Mouse (Mus musculus) liver, embryonic 15.5 days (tissue): ENCODE data around the gene Cd24a. TPM values are rescaled to one million over a fixed set of nuclear protein-coding genes. Genes with fewer than 3 reads are reported as not detected.

ENCODE experiments used
- ATAC-seq: fragments of 200-750 bp; cut with Nextera tagmentation; 2 replicates; pipeline ENCODE4 v1.8.0; 2017; ENCODE audit warnings: moderate number of reproducible peaks, mild to moderate bottlenecking, moderate library complexity; ENCODE audit not compliant: insufficient read depth
- H3K27ac ChIP-seq: fragments of 300-500 bp; sonication (generic); replicated peaks from 2 replicates; pipeline ENCODE4 v1.5.1; 2015; ENCODE audit warnings: mild to moderate bottlenecking, inconsistent platforms
- H3K27me3 ChIP-seq: fragments of 300-500 bp; sonication (generic); 2 replicates; pipeline ENCODE4 v1.6.1; 2015; ENCODE audit warnings: mild to moderate bottlenecking, inconsistent platforms
- H3K36me3 ChIP-seq: fragments of 300-500 bp; sonication (generic); replicated peaks from 2 replicates; pipeline ENCODE4 v1.6.1; 2015; ENCODE audit warnings: moderate library complexity, mild to moderate bottlenecking, inconsistent platforms
- H3K4me1 ChIP-seq: fragments of 300-500 bp; sonication (generic); replicated peaks from 2 replicates; pipeline ENCODE4 v1.6.1; 2015; ENCODE audit warnings: inconsistent platforms
- H3K4me2 ChIP-seq: fragments of 300-500 bp; sonication (generic); 2 replicates; pipeline ENCODE4 v1.6.1; 2015; ENCODE audit warnings: moderate library complexity, mild to moderate bottlenecking, inconsistent platforms
- H3K4me3 ChIP-seq: fragments of 300-500 bp; sonication (generic); replicated peaks from 2 replicates; pipeline ENCODE4 v1.5.1; 2015; ENCODE audit warnings: mild to moderate bottlenecking, inconsistent platforms
- H3K9ac ChIP-seq: fragments of 300-500 bp; sonication (generic); 2 replicates; pipeline ENCODE4 v1.6.1; 2015; ENCODE audit warnings: moderate library complexity, mild to moderate bottlenecking, inconsistent platforms
- H3K9me3 ChIP-seq: fragments of 300-500 bp; sonication (generic); replicated peaks from 2 replicates; pipeline ENCODE4 v1.6.1; 2016; ENCODE audit warnings: inconsistent platforms
- WGBS: fragments of 180-500 bp; shearing (Covaris S2); methylation state at CpG from one replicate; pipeline ENCODE4 v1.1.7; 2015; ENCODE audit warnings: mixed read lengths; ENCODE audit not compliant: insufficient replicate concordance; 5-methylcytosine and 5-hydroxymethylcytosine counted together
- polyA plus RNA-seq: library from polyadenylated mRNA; unstranded; fragments of >200 nt; fragmentation: Nextera tagmentation; extraction: Ambion mirVana; gene quantifications from 2 replicates; pipeline ENCODE4 v1.2.1, GENCODE M21; 2015

The Cd24a gene
- polyA plus RNA-seq, 1 experiment from 2014 or later, result 960 TPM

DNA sequence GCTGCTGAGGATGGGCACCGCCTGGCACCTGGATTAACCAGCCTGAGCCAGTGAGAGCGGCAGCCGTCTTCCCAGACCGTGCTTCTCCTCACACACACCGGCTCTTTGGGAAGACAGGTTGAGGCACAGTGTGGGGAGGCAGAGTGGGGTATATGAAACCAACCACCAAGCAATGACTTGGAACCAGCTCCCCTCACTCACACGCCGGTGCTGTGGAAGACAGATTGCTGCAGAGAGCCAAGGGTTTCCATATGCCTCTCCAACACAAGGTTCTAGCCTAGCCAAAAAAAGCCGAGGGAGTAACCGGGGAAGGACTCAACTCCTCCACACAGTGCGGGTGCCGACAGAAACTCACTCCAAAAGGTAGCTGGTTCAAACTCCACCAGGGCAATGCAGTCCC is 18.8 kb upstream of the Cd24a start:
- Histone ChIP-seq H3K27ac (no peak overlapping the region), H3K4me1 (0 out of 2 replicates have a peak, but pooled peaks cover 5% of the 10 kb centered on the region), H3K9me3 (no peaks in the 10 kb centered on the region), H3K4me2 (no peak overlapping the region), H3K4me3 (no peak overlapping the region), H3K27me3 (no peaks in the 10 kb centered on the region; the same call in 1 of the 2 replicates), H3K9ac (no peak overlapping the region), H3K36me3 (no peaks in the 10 kb centered on the region)
- no peak for ATAC-seq
- WGBS, result 70% methylated on average over 11 of the region's 11 CpGs

GRCm38 (mm10) chr10:43560765-43561164 is 17.3 kb upstream of the Cd24a start:
- no peak overlapping the region for H3K4me2 ChIP-seq
- H3K27ac ChIP-seq, result no peak overlapping the region
- WGBS, result 34% methylated on average over 2 of the region's 2 CpGs
- ATAC-seq, result no peak
- no peak overlapping the region for H3K9ac ChIP-seq
- H3K9me3 ChIP-seq, result no peaks in the 10 kb centered on the region
- H3K4me1 ChIP-seq, result 0 out of 2 replicates have a peak, but pooled peaks cover 5% of the 10 kb centered on the region
- H3K27me3 ChIP-seq, result no peaks in the 10 kb centered on the region; the same call in 1 of the 2 replicates
- H3K4me3 ChIP-seq, result no peak overlapping the region
- H3K36me3 ChIP-seq, result no peaks in the 10 kb centered on the region

GRCm38 (mm10) chr10:43561311-43561710 is 16.8 kb upstream of the Cd24a start:
- WGBS, result 73% methylated on average over 2 of the region's 2 CpGs
- Histone ChIP-seq H3K36me3 (no peaks in the 10 kb centered on the region), H3K4me1 (0 out of 2 replicates have a peak, but pooled peaks cover 5% of the 10 kb centered on the region), H3K4me3 (no peak overlapping the region), H3K27me3 (no peaks in the 10 kb centered on the region; the same call in 1 of the 2 replicates), H3K9ac (no peak overlapping the region), H3K27ac (no peak overlapping the region), H3K9me3 (no peaks in the 10 kb centered on the region), H3K4me2 (no peak overlapping the region)
- no peak for ATAC-seq

- Histone ChIP-seq H3K4me2 (no peak overlapping the region), H3K9me3 (0 out of 2 replicates have a peak, but pooled peaks cover 5% of the 10 kb centered on the region), H3K27ac (no peak overlapping the region), H3K36me3 (no peaks in the 10 kb centered on the region), H3K27me3 (peaks cover 3% of the 10 kb centered on the region; the same call in 1 of the 2 replicates), H3K9ac (no peak overlapping the region), H3K4me3 (no peak overlapping the region), H3K4me1 (peaks cover 39% of the 10 kb centered on the region)
- WGBS, result 77% methylated on average over 2 of the region's 2 CpGs
- ATAC-seq, result no peak
Measured at GRCm38 (mm10) chr10:43574352-43574751, 3.7 kb upstream of the Cd24a start.

DNA sequence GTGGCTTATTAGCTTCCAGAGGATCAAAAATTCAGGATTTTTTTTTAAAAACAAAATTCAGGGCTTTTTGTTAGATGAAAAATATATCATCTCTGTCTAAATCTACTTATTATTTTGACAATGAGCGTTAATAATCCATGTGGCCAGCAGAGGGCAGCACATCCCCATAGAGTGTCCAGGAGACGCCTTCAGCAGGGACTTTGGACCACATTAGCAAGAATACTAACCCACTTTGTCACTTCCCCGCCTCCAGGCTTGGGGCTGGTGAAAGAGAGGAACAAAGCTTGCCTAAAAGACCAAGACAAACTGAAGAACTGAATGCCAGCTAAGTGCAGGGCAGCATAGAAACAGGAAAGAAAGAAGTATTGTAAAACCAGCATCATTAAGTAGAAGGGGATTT is 3.1 kb upstream of the Cd24a start:
- ATAC-seq, result no peak
- no peak overlapping the region for H3K4me2 ChIP-seq
- no peak overlapping the region for H3K9ac ChIP-seq
- 1% methylated on average over 3 of the region's 3 CpGs for WGBS
- H3K27ac ChIP-seq, result 0 out of 2 replicates have a peak overlapping the region, but pooled peaks have one; percentile 31
- H3K36me3 ChIP-seq, result 0 out of 2 replicates have a peak, but pooled peaks cover 2% of the 10 kb centered on the region
- H3K4me1 ChIP-seq, result peaks cover 39% of the 10 kb centered on the region
- no peak overlapping the region for H3K4me3 ChIP-seq
- H3K27me3 ChIP-seq, result peaks cover 6% of the 10 kb centered on the region; the same call in 1 of the 2 replicates
- H3K9me3 ChIP-seq, result 0 out of 2 replicates have a peak, but pooled peaks cover 5% of the 10 kb centered on the region

DNA sequence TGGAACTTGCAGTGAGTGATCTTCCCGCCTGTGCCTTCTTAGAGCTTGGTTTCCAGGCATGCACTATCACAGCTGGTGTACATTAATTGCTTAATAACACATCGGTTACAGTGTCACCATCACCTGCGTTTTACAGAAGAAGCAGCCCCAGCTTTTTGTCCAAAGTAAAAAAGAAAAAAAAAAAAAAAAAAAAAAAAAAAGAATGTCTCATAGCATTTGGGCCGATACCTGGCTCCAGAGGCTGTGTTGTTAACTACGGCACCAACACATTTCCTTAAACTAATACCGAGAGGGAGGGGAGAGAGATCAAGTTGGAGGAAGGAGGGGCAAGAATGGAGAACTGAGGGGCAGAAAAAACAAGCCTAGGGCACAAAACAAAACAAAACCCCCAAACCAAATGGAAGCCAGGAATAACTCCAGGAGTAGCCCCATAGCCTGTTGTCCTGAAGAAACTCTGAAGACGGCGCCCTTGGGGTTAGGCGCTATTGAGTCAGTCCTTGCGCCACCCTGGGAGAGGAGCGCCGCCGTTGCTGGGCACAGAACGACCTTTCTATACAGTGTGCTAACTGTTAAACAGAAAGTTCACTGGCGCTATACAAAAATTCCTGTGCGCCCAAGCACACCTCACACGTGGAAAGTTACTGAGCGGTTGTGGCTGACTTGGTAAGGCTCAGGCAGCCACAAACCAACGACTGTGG is 636 bp upstream of the Cd24a start:
- peak overlapping the region; percentile 90 for H3K4me2 ChIP-seq
- peak; percentile 8; the same call in 1 of the 2 replicates for ATAC-seq
- peaks cover 53% of the 10 kb centered on the region for H3K4me1 ChIP-seq
- 20% methylated on average over 19 of the region's 19 CpGs for WGBS
- peak overlapping the region; percentile 99 for H3K27ac ChIP-seq
- peaks cover 6% of the 10 kb centered on the region; the same call in 1 of the 2 replicates for H3K27me3 ChIP-seq
- H3K36me3 ChIP-seq, result peaks cover 27% of the 10 kb centered on the region
- peak overlapping the region; percentile 82 for H3K4me3 ChIP-seq
- H3K9ac ChIP-seq, result peak overlapping the region; percentile 97
- no peaks in the 10 kb centered on the region for H3K9me3 ChIP-seq

DNA sequence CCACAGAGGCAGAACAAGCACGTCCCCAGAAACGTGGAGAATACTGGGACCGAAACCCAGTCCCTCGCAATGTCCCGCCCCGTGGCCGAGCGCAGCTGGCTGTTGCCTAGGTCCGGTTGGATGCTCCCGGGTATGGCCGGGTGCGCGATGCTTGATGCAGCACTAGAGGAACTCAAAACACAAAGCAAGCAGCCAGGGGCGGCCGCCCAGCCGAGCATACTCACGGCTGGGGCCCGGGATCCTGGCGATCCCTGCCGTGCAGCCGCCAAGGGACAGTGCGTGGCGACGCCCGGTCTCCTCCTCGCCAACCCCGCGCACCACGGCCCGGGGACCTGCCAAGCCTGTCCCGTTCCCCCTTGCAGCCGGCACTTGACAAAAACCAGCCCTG is 276 bp downstream of the Cd24a start:
- under 1% methylated on average over 32 of the region's 32 CpGs for WGBS
- Histone ChIP-seq H3K9me3 (no peaks in the 10 kb centered on the region), H3K9ac (peak overlapping the region; percentile 97), H3K27ac (peak overlapping the region; percentile 99), H3K4me2 (peak overlapping the region; percentile 90), H3K27me3 (peaks cover 6% of the 10 kb centered on the region; the same call in 1 of the 2 replicates), H3K4me1 (peaks cover 60% of the 10 kb centered on the region), H3K4me3 (peak overlapping the region; percentile 82), H3K36me3 (peaks cover 36% of the 10 kb centered on the region)
- ATAC-seq, result peak; percentile 63

DNA sequence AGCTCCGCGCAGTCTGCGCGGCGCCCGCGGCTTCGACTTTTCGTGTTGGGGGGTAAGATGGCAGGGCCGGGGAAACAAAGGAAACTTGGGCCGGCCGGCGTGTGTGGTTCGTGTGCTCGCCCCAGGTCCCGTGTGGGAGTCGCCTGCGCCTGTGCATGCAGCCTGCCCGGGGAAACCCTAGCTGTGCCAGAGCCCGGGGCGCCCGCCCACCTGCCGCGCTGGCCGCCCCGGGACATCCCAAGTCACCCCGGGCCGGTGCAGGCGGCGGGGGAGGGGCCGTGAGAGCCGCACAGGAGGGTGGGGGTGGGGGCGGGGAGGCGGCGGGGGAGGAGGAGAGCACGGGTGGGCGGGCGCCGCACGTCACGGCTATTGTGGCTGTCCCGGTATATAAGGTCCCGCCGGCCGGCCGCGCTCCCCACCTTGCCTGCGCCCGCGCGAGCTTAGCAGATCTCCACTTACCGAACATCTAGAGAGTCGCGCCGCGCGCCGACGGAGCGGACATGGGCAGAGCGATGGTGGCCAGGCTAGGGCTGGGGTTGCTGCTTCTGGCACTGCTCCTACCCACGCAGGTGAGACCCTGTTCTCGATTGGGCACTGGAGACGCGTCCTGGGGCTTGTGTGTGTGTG is 783 bp downstream of the Cd24a start:
- peak; percentile 84 for ATAC-seq
- Histone ChIP-seq H3K4me1 (peaks cover 62% of the 10 kb centered on the region), H3K36me3 (peaks cover 41% of the 10 kb centered on the region), H3K9me3 (no peaks in the 10 kb centered on the region), H3K4me2 (peak overlapping the region; percentile 90), H3K9ac (peak overlapping the region; percentile 97), H3K27me3 (peaks cover 6% of the 10 kb centered on the region; the same call in 1 of the 2 replicates), H3K27ac (peak overlapping the region; percentile 99), H3K4me3 (peak overlapping the region; percentile 82)
- WGBS, result under 1% methylated on average over 45 of the region's 65 CpGs

- Histone ChIP-seq H3K4me3 (peak overlapping the region; percentile 82), H3K27me3 (peaks cover 6% of the 10 kb centered on the region; the same call in 1 of the 2 replicates), H3K4me1 (peaks cover 62% of the 10 kb centered on the region), H3K9me3 (no peaks in the 10 kb centered on the region), H3K27ac (peak overlapping the region; percentile 99), H3K4me2 (peak overlapping the region; percentile 90), H3K36me3 (peaks cover 48% of the 10 kb centered on the region), H3K9ac (peak overlapping the region; percentile 97)
- under 1% methylated on average over 49 of the region's 49 CpGs for WGBS
- ATAC-seq, result peak; percentile 35
Measured at GRCm38 (mm10) chr10:43579381-43580261, 1.5 kb downstream of the Cd24a start.

- Histone ChIP-seq H3K4me3 (peak overlapping the region; percentile 82), H3K27me3 (peaks cover 6% of the 10 kb centered on the region; the same call in 1 of the 2 replicates), H3K27ac (peak overlapping the region; percentile 99), H3K9ac (peak overlapping the region; percentile 97), H3K9me3 (no peaks in the 10 kb centered on the region), H3K36me3 (peaks cover 59% of the 10 kb centered on the region), H3K4me2 (peak overlapping the region; percentile 62), H3K4me1 (peaks cover 60% of the 10 kb centered on the region)
- 1% methylated on average over 15 of the region's 15 CpGs for WGBS
- ATAC-seq, result no peak
Measured at GRCm38 (mm10) chr10:43580649-43581078, 2.6 kb downstream of the Cd24a start.
